Mouse (Mus musculus) lung, postnatal 14 days (tissue): ENCODE measurements around the gene Vps37c.

Experiments used
- DNase-seq: peaks from one replicate; pipeline ENCODE4 v3.0.0; 2021

The Vps37c gene

GRCm38 (mm10) chr19:10747182-10747581 lies 58.6 kb downstream of the Vps37c start:
- no peak for DNase-seq

GRCm38 (mm10) chr19:10747718-10748117 lies 59.2 kb downstream of the Vps37c start:
- no peak for DNase-seq

- no peak for DNase-seq
Measured at GRCm38 (mm10) chr19:10748401-10749102, 60.0 kb downstream of the Vps37c start.

GRCm38 (mm10) chr19:10749295-10749694 lies 60.8 kb downstream of the Vps37c start:
- no peak for DNase-seq

- no peak for DNase-seq
Measured at GRCm38 (mm10) chr19:10750161-10750560, 61.6 kb downstream of the Vps37c start.

- no peak for DNase-seq
Measured at GRCm38 (mm10) chr19:10751607-10752006, 63.1 kb downstream of the Vps37c start.

GRCm38 (mm10) chr19:10752106-10752505 lies 63.6 kb downstream of the Vps37c start:
- no peak for DNase-seq

- DNase-seq: no peak
Measured at GRCm38 (mm10) chr19:10752646-10753045, 64.1 kb downstream of the Vps37c start.

GRCm38 (mm10) chr19:10757125-10757524 lies 68.6 kb downstream of the Vps37c start:
- no peak for DNase-seq

GRCm38 (mm10) chr19:10757526-10757925 lies 69.0 kb downstream of the Vps37c start:
- DNase-seq: no peak

GRCm38 (mm10) chr19:10758708-10759107 lies 70.2 kb downstream of the Vps37c start:
- no peak for DNase-seq

- DNase-seq: no peak
Measured at GRCm38 (mm10) chr19:10759525-10759924, 71.0 kb downstream of the Vps37c start.

- no peak for DNase-seq
Measured at GRCm38 (mm10) chr19:10759983-10760831, 71.7 kb downstream of the Vps37c start.

- DNase-seq: no peak
Measured at GRCm38 (mm10) chr19:10761794-10762415, 73.4 kb downstream of the Vps37c start.

- DNase-seq: no peak
Measured at GRCm38 (mm10) chr19:10762468-10762867, 73.9 kb downstream of the Vps37c start.

GRCm38 (mm10) chr19:10763381-10764031 lies 75.0 kb downstream of the Vps37c start:
- no peak for DNase-seq
